Mouse (Mus musculus) bone marrow, adult 2 months (tissue): ENCODE measurements at regions not wholly inside any gene's neighbourhood (a gene's known extent, or its start where the extent isn't known, plus 50 kb on each side); places are given as distances from the start of the nearest gene placed in this dataset.

Experiments
- H3K27ac ChIP-seq: fragments of 200-500 bp; 2 replicates; pipeline ENCODE4 v1.5.1; 2012; ENCODE audit warnings: low read depth, mild to moderate bottlenecking, control low read depth, inconsistent platforms, low read length; ENCODE audit not compliant: control insufficient read depth, poor library complexity, insufficient read depth
- H3K4me1 ChIP-seq: fragments of 200-500 bp; 2 replicates; pipeline ENCODE4 v1.6.1; 2011; ENCODE audit warnings: low read length; ENCODE audit not compliant: control insufficient read depth, insufficient read depth
- H3K4me3 ChIP-seq: fragments of 200-500 bp; replicated peaks from 2 replicates; pipeline ENCODE3; 2011; ENCODE audit warnings: mild to moderate bottlenecking, low read depth, low read length, control low read depth; ENCODE audit not compliant: control insufficient read depth
- CTCF ChIP-seq: fragments of 200-500 bp; IDR thresholded peaks from 2 replicates; pipeline ENCODE4 v1.5.1; 2011; ENCODE audit warnings: low read length, control low read depth; ENCODE audit not compliant: control insufficient read depth, insufficient read depth
- POLR2A ChIP-seq: fragments of 200-500 bp; IDR thresholded peaks from 2 replicates; pipeline ENCODE4 v1.6.1; 2011; ENCODE audit warnings: low read depth, mild to moderate bottlenecking, control low read depth, low read length, borderline replicate concordance; ENCODE audit not compliant: control insufficient read depth
- WGBS: fragments of 180-500 bp; shearing (Covaris S2); methylation state at CpG from one replicate; pipeline ENCODE4 v1.1.7; 2018; 5-methylcytosine and 5-hydroxymethylcytosine counted together

- no peak overlapping the region for H3K27ac ChIP-seq
- no peak overlapping the region for H3K4me3 ChIP-seq
- 86% methylated on average over 5 of the region's 5 CpGs for WGBS
- H3K4me1 ChIP-seq = no peaks in the 10 kb centered on the region
- TF ChIP-seq POLR2A = no peak
- TF ChIP-seq CTCF = no peak
Measured at GRCm38 (mm10) chr2:179325242-179325641, 117.0 kb upstream of the Cdh4 start.

GRCm38 (mm10) chr2:179332872-179333489 is 109.2 kb upstream of the Cdh4 start:
- 73% methylated on average over 5 of the region's 5 CpGs for WGBS
- TF ChIP-seq CTCF (no peak), POLR2A (no peak)
- Histone ChIP-seq H3K4me3 (no peak overlapping the region), H3K4me1 (no peaks in the 10 kb centered on the region), H3K27ac (no peak overlapping the region)

GRCm38 (mm10) chr2:179333587-179333986 is 108.6 kb upstream of the Cdh4 start:
- Histone ChIP-seq H3K4me3 (no peak overlapping the region), H3K27ac (no peak overlapping the region), H3K4me1 (no peaks in the 10 kb centered on the region)
- 64% methylated on average over 5 of the region's 5 CpGs for WGBS
- TF ChIP-seq POLR2A (no peak), CTCF (no peak)

- TF ChIP-seq POLR2A (no peak), CTCF (no peak)
Measured at GRCm38 (mm10) chr2:179336235-179336634, 106.0 kb upstream of the Cdh4 start.

GRCm38 (mm10) chr2:179352676-179353075 is 89.6 kb upstream of the Cdh4 start:
- no peak overlapping the region for H3K27ac ChIP-seq
- WGBS = 55% methylated on average over 3 of the region's 3 CpGs
- no peaks in the 10 kb centered on the region for H3K4me1 ChIP-seq
- TF ChIP-seq CTCF (no peak), POLR2A (no peak)
- H3K4me3 ChIP-seq = no peak overlapping the region

More at GRCm38 (mm10) chr2:179336235-179336634, 106.0 kb upstream of the Cdh4 start:
- Histone ChIP-seq H3K4me3 (no peak overlapping the region), H3K27ac (no peak overlapping the region), H3K4me1 (no peaks in the 10 kb centered on the region)
- WGBS = 18% methylated on average over 1 of the region's 1 CpGs

GRCm38 (mm10) chr2:179354866-179355265 is 87.4 kb upstream of the Cdh4 start:
- H3K4me3 ChIP-seq = no peak overlapping the region
- no peak for TF ChIP-seq POLR2A
- no peak for TF ChIP-seq CTCF
- H3K4me1 ChIP-seq = no peaks in the 10 kb centered on the region
- H3K27ac ChIP-seq = no peak overlapping the region
- 79% methylated on average over 5 of the region's 5 CpGs for WGBS

- no peaks in the 10 kb centered on the region for H3K4me1 ChIP-seq
- H3K27ac ChIP-seq = no peak overlapping the region
- H3K4me3 ChIP-seq = no peak overlapping the region
- TF ChIP-seq POLR2A = no peak
- TF ChIP-seq CTCF = no peak
- 73% methylated on average over 14 of the region's 14 CpGs for WGBS
Measured at GRCm38 (mm10) chr2:179370882-179371546, 71.2 kb upstream of the Cdh4 start.

- Histone ChIP-seq H3K4me3 (no peak overlapping the region), H3K4me1 (no peaks in the 10 kb centered on the region), H3K27ac (no peak overlapping the region)
- 69% methylated on average over 7 of the region's 7 CpGs for WGBS
- TF ChIP-seq CTCF = no peak
- no peak for TF ChIP-seq POLR2A
Measured at GRCm38 (mm10) chr2:179371553-179371952, 70.7 kb upstream of the Cdh4 start.
